Mouse (Mus musculus): ENCODE measurements around the gene Pou3f3.

Gene Pou3f3

GRCm38 (mm10) chr1:42695578-42695915 lies at the start of gene Pou3f3:
TSS of gene Pou3f3 (plus strand) at chr1:42695768.
- peak; percentile 66 for DNase-seq

GRCm38 (mm10) chr1:42648366-42648935 lies 47.1 kb upstream of the Pou3f3 start:
- no peak for DNase-seq

GRCm38 (mm10) chr1:42651461-42651860 lies 44.1 kb upstream of the Pou3f3 start:
- DNase-seq: no peak

GRCm38 (mm10) chr1:42667546-42667945 lies 28.0 kb upstream of the Pou3f3 start:
- no peak for DNase-seq

GRCm38 (mm10) chr1:42680673-42681072 lies 14.9 kb upstream of the Pou3f3 start:
- no peak for DNase-seq

GRCm38 (mm10) chr1:42681762-42682161 lies 13.8 kb upstream of the Pou3f3 start:
- no peak for DNase-seq

- no peak for DNase-seq
These were observed 11.7 kb upstream of the Pou3f3 start for GRCm38 (mm10) chr1:42683861-42684260.

- DNase-seq: no peak
These were observed 11.2 kb upstream of the Pou3f3 start for GRCm38 (mm10) chr1:42684345-42684744.

- no peak for DNase-seq
These were observed 10.8 kb upstream of the Pou3f3 start for GRCm38 (mm10) chr1:42684783-42685182.

GRCm38 (mm10) chr1:42685321-42685960 lies 10.1 kb upstream of the Pou3f3 start:
- DNase-seq: no peak

GRCm38 (mm10) chr1:42686194-42687131 lies 9.1 kb upstream of the Pou3f3 start:
- no peak for DNase-seq

- no peak for DNase-seq
These were observed 8.3 kb upstream of the Pou3f3 start for GRCm38 (mm10) chr1:42687271-42687670.

- no peak for DNase-seq
These were observed 7.6 kb upstream of the Pou3f3 start for GRCm38 (mm10) chr1:42687756-42688540.

- DNase-seq: no peak
These were observed 6.9 kb upstream of the Pou3f3 start for GRCm38 (mm10) chr1:42688541-42689125.

GRCm38 (mm10) chr1:42690024-42690575 lies 5.5 kb upstream of the Pou3f3 start:
- no peak for DNase-seq

GRCm38 (mm10) chr1:42691202-42692170 lies 4.1 kb upstream of the Pou3f3 start:
- DNase-seq: peak; percentile 77

GRCm38 (mm10) chr1:42692221-42692620 lies 3.3 kb upstream of the Pou3f3 start:
- DNase-seq: no peak

- no peak for DNase-seq
These were observed 2.4 kb upstream of the Pou3f3 start for GRCm38 (mm10) chr1:42693101-42693715.

- DNase-seq: no peak
These were observed 1.7 kb upstream of the Pou3f3 start for GRCm38 (mm10) chr1:42693852-42694251.

- no peak for DNase-seq
These were observed 1.3 kb upstream of the Pou3f3 start for GRCm38 (mm10) chr1:42694290-42694664.

All from lung, postnatal 10 days (tissue).